In genomic region chr11:101194643-101195042, GRCm38 (mm10) we compare ENCODE assay signal across 26 mouse cellular contexts. TPM values are rescaled to one million over a fixed set of nuclear protein-coding genes. Genes with fewer than 3 reads are reported as not detected.
A peak's percentile ranks its signal among the peaks of the same experiment; 100 is the strongest.
DNase-seq lines count a peak whose midpoint lies in the region; ATAC-seq and TF ChIP-seq lines count a peak whose summit lies in the region.
"Had no signal": no experiment of that assay in that cellular context is flagged by ENCODE, and none has a peak within 500 bp of the region (broad histone marks: within the 10 kb centered on the region; RNA-seq: fewer than 3 reads in every experiment).

No protein-coding gene starts in this region.

- intact Hi-C loops in heart, postnatal 36 days (cut with DNase I) = no loop called here

- 0 out of 2 replicates have a peak overlapping the region, but pooled peaks have one; percentile 15 for H3K9ac ChIP-seq in heart, embryonic 13.5 days
- H3K9ac ChIP-seq: forebrain, postnatal 0 days; hindbrain, embryonic 13.5 days; limb, embryonic 13.5 days; midbrain, embryonic 15.5 days had no signal

- no peak overlapping the region for H3K4me2 ChIP-seq in heart, embryonic 13.5 days
- H3K4me2 ChIP-seq: hindbrain, embryonic 13.5 days; limb, embryonic 13.5 days; liver, embryonic 11.5 days; midbrain, embryonic 15.5 days had no signal

- no peaks in the 10 kb centered on the region for H3K9me3 ChIP-seq in heart, embryonic 13.5 days
- H3K9me3 ChIP-seq: hindbrain, embryonic 13.5 days; limb, embryonic 13.5 days; midbrain, embryonic 15.5 days had no signal

- peaks cover 40% of the 10 kb centered on the region for H3K4me1 ChIP-seq in heart, embryonic 13.5 days

- WGBS in heart, embryonic 13.5 days = 79% methylated on average over 6 of the region's 6 CpGs

- no peak for TF ChIP-seq CTCF in layer of hippocampus, adult 2 months (conservative IDR thresholded peaks at IDR 0.05)

- H3K36me3 ChIP-seq in heart, embryonic 13.5 days = peaks cover 70% of the 10 kb centered on the region

- no peak for DNase-seq in heart, postnatal 36 days
- no peak for DNase-seq in layer of hippocampus, adult 2 months (ENCODE audit: low spot score in 2 of 2)
- DNase-seq in layer of hippocampus, adult 8-10 months (ENCODE audit: low spot score in 2 of 2) = no peak
- DNase-seq in thymus, postnatal 14 days = peak; percentile 50
- DNase-seq in thymus, postnatal 10 days (ENCODE audit: low spot score in 2 of 2) = no peak
- DNase-seq in urinary bladder, postnatal 14 days (ENCODE audit: low spot score) = no peak
- DNase-seq: adrenal gland, postnatal 25 days; forebrain, postnatal 0 days; kidney, adult 9 months; kidney, postnatal 25 days; lung, adult 18-20 months; lung, postnatal 14 days; right cerebral cortex, postnatal 25 days; spleen, adult 18-20 months had no signal

- no peaks in the 10 kb centered on the region for H3K27me3 ChIP-seq in heart, embryonic 13.5 days (replicated peaks)
- H3K27me3 ChIP-seq: hindbrain, embryonic 13.5 days; limb, embryonic 13.5 days; midbrain, embryonic 15.5 days had no signal

- no peak overlapping the region for H3K4me3 ChIP-seq in heart, embryonic 13.5 days
- H3K4me3 ChIP-seq in layer of hippocampus, adult 2 months = no peak overlapping the region
- H3K4me3 ChIP-seq: erythroblast, embryonic 14.5 days; hindbrain, embryonic 13.5 days; limb, embryonic 13.5 days; midbrain, embryonic 15.5 days had no signal

- no peak for ATAC-seq in heart, embryonic 13.5 days (ENCODE audit: extremely low read depth, insufficient number of reproducible peaks, low FRiP score, low TSS enrichment)
- ATAC-seq: forebrain, postnatal 0 days; intestine, postnatal 0 days; midbrain, embryonic 15.5 days had no signal

- H3K27ac ChIP-seq in heart, embryonic 13.5 days (replicated peaks) = peak overlapping the region; percentile 33; the same call in 1 of the 2 replicates
- peak overlapping the region; percentile 70 for H3K27ac ChIP-seq in layer of hippocampus, adult 2 months
- H3K27ac ChIP-seq: hindbrain, embryonic 13.5 days; limb, embryonic 13.5 days; midbrain, embryonic 15.5 days had no signal

RNA-seq across cellular contexts. Expression of gene Ccr10, which starts 19.4 kb away (rescaled TPM):
- 0.19 and 0.33 TPM in 2 replicates for polyA plus RNA-seq in heart, embryonic 13.5 days (2015; fragmentation: Nextera tagmentation; extraction: Ambion mirVana)
- total RNA-seq in heart, postnatal 36 days (2021) = under 1 TPM in 1 of 2 experiments, not detected in 1; 0.24 TPM
- not detected for total RNA-seq in layer of hippocampus, adult 2 months (2021)
- total RNA-seq in layer of hippocampus, adult 8-10 months (2022) = under 1 TPM; 0.31 to 0.50 (median 0.35) TPM
- total RNA-seq: common myeloid progenitor, adult 5-6 weeks; gastrocnemius, adult 8-10 months; heart, postnatal 4 days; neutrophil, adult 5-6 weeks had no signal
- polyA plus RNA-seq: embryonic facial prominence, embryonic 14.5 days had no signal

RNA-seq across cellular contexts. Expression of gene Plekhh3, which starts 23.5 kb away (rescaled TPM):
- 7.6 and 8.5 TPM in 2 replicates for polyA plus RNA-seq in heart, embryonic 13.5 days (2015; fragmentation: Nextera tagmentation; extraction: Ambion mirVana)
- total RNA-seq in heart, postnatal 36 days (2021) = 10 to 100 TPM; 25.0 to 27.7 TPM
- total RNA-seq in layer of hippocampus, adult 2 months (2021) = 10 to 100 TPM; 14.5 to 15.4 TPM
- 10 to 100 TPM; 13.6 to 16.9 (median 15.6) TPM for total RNA-seq in layer of hippocampus, adult 8-10 months (2022)

RNA-seq across cellular contexts. Expression of gene Cntnap1, which starts 24.3 kb away (rescaled TPM):
- polyA plus RNA-seq in heart, embryonic 13.5 days (2015; fragmentation: Nextera tagmentation; extraction: Ambion mirVana) = 0.52 and 0.55 TPM in 2 replicates
- total RNA-seq in heart, postnatal 36 days (2021) = 1 to 10 TPM; 1.5 to 1.7 TPM
- 100 to 1,000 TPM; 169 to 171 TPM for total RNA-seq in layer of hippocampus, adult 2 months (2021)
- total RNA-seq in layer of hippocampus, adult 8-10 months (2022) = 100 to 1,000 TPM; 157 to 185 (median 168) TPM
- total RNA-seq: neutrophil, adult 5-6 weeks had no signal

RNA-seq across cellular contexts. Expression of gene Ezh1, which starts 31.6 kb away (rescaled TPM):
- polyA plus RNA-seq in heart, embryonic 13.5 days (2015; fragmentation: Nextera tagmentation; extraction: Ambion mirVana) = 11.6 and 11.7 TPM in 2 replicates
- 10 to 100 TPM; 34.8 to 36.7 TPM for total RNA-seq in heart, postnatal 36 days (2021)
- 10 to 100 TPM; 73.6 to 81.8 TPM for total RNA-seq in layer of hippocampus, adult 2 months (2021)
- total RNA-seq in layer of hippocampus, adult 8-10 months (2022) = 10 to 100 TPM; 63.5 to 88.1 (median 77.5) TPM

RNA-seq across cellular contexts. Expression of gene Tubg2, which starts 38.9 kb away (rescaled TPM):
- polyA plus RNA-seq in heart, embryonic 13.5 days (2015; fragmentation: Nextera tagmentation; extraction: Ambion mirVana) = 3.1 and 4.3 TPM in 2 replicates
- total RNA-seq in heart, postnatal 36 days (2021) = 1 to 10 TPM; 3.7 to 3.9 TPM
- total RNA-seq in layer of hippocampus, adult 2 months (2021) = 10 to 100 TPM; 40.2 to 44.5 TPM
- total RNA-seq in layer of hippocampus, adult 8-10 months (2022) = 10 to 100 TPM; 32.9 to 43.5 (median 38.2) TPM
- total RNA-seq: common myeloid progenitor, adult 5-6 weeks had no signal
- polyA plus RNA-seq: erythroblast, embryonic 14.5 days had no signal

Comparison
In these comparisons a context has a peak if more than half of its experiments do, and no peak if none do; other contexts are left out.
1. RNA of gene Cntnap1, which starts 24.3 kb away (total RNA-seq): 157 to 185 TPM in layer of hippocampus, adult 8-10 months and 169 to 171 TPM in layer of hippocampus, adult 2 months; 1.5 to 1.7 TPM in heart, postnatal 36 days; every median in the first group is over 10 times any median in the second.